Mouse (Mus musculus): ENCODE data around the gene Foxp2. TPM values are rescaled to one million over a fixed set of nuclear protein-coding genes. Genes with fewer than 3 reads are reported as not detected.

Foxp2 gene
- total RNA-seq, 2 experiments from 2014 or later, result 7.4 to 9.4 TPM

GRCm38 (mm10) chr6:15063246-15063645 is 162.1 kb downstream of the Foxp2 start:
- DNase-seq (ENCODE audit: low spot score in 2 of 2), result no peak

DNA sequence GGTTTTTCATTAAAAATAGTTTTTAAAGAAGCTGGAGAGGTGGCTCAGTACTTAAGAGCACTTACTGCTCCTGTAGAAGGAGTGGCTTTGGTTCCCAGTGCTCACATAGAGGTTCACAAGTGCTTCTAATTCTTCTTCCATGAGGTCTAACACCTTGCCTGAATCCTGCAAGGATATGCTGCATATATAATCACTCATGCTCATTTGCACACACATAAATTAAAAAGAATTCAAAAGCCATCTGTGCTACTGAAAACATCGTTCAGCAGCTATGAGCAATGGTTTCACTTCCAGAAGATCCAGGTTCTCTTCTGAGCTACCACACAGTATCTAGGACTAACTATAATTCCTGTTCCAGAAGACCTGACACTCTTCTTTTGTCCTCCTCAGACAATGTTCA is 200.4 kb downstream of the Foxp2 start:
- no peak for DNase-seq (ENCODE audit: low spot score in 2 of 2)

- no peak for DNase-seq (ENCODE audit: low spot score in 2 of 2)
Observed at GRCm38 (mm10) chr6:15120916-15121315, 219.8 kb downstream of the Foxp2 start.

DNA sequence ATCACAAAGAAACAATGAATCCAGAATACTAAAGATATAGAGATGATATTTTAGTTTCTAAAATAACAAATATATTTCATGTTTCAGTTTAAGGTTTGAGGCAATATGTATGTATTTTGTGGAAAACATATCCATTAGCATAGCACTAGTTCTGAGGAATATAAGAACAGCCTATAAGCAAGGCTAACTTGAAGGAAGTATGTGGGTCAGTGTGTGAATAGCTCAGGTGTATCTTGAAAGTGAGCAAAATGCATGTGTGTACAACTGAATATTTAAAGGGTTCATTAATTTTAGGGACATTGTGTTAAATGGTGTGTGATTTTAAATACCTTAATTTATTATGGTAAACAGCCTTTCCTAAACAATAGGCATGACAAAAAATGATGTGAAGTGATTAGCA is 220.2 kb downstream of the Foxp2 start:
- DNase-seq (ENCODE audit: low spot score in 2 of 2), result no peak

DNA sequence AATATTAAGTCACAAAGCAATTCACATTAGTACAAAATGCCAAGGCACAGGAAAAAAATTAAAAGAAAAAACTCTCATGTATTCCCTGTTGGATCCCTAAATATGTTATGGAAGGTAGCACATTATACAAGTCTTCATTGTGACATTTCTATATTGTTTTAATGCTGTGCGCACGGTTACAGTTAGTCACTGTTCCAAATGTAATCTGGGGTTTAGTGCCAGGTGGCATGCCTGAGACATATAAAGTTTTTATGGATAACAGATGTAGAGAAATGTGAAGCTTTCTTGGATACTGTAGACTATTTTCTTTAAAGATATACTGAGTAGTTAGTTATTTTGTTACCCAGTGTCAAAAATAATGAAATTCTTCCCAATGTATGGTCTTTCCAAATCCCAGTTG is 229.0 kb downstream of the Foxp2 start:
- DNase-seq (ENCODE audit: low spot score in 2 of 2), result no peak

DNA sequence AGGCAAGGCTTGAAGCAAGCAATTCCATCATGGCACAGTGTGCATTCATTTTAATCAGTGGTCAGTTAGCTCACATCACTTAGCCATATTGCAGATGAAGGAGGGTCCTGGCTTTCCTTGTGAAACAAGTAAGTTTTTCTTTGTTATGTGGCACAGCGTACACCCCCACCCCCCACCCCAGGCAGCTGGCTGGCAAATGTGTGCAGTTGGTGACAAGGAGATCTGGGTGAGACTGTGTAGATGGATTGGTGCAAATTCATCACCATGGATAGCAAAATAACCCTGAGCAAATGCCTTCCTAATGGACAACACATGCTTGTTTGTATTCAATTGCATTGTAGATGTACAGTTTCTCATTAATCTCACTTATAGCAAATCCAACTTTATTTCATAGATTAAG is 240.9 kb downstream of the Foxp2 start:
- DNase-seq (ENCODE audit: low spot score in 2 of 2), result no peak

- DNase-seq (ENCODE audit: low spot score in 2 of 2), result no peak
Observed at GRCm38 (mm10) chr6:15151619-15152018, 250.5 kb downstream of the Foxp2 start.

GRCm38 (mm10) chr6:15163508-15164053 is 262.4 kb downstream of the Foxp2 start:
- DNase-seq (ENCODE audit: low spot score in 2 of 2), result no peak

- no peak for DNase-seq (ENCODE audit: low spot score in 2 of 2)
Observed at GRCm38 (mm10) chr6:15176754-15177153, 275.6 kb downstream of the Foxp2 start.

- DNase-seq (ENCODE audit: low spot score in 2 of 2), result no peak
Observed at GRCm38 (mm10) chr6:15192877-15193276, 291.7 kb downstream of the Foxp2 start.

DNA sequence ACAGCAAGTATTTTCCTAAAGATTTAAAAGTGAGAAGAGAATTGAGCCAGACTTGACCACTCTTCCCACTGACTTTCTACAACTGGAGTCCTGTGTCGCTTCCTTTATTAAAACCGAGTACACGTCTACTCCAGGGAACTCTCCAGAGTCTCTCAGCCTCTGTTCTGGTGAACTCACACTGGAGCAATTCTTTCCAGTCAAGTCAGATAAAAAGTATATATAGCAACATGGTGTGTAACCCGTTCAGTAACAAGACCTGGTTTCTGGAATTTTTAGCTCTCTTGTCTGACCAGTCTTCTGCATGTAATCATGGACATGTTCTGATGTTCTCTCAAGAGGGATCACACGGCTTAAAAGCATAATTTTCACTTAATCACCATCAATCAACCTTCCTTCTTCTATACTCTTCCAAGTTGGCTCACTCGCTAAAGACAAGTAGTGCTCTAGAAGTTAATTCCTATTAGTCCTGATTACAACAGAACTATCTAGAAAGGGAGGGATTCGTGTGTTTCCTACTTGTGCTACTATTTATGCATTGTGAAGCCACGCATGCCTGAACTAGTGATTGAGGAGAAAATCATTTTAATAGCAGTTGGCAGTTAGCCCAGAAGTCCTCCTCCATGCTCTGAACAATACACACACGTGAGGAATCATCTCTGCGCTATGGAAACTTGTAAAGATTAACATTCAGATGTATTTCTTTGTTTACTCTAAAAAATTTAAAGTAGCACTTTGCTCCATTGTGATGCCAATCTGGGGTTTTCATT is 341.2 kb downstream of the Foxp2 start:
- no peak for DNase-seq (ENCODE audit: low spot score in 2 of 2)

GRCm38 (mm10) chr6:15257393-15257792 is 356.2 kb downstream of the Foxp2 start:
- DNase-seq (ENCODE audit: low spot score in 2 of 2), result no peak

DNA sequence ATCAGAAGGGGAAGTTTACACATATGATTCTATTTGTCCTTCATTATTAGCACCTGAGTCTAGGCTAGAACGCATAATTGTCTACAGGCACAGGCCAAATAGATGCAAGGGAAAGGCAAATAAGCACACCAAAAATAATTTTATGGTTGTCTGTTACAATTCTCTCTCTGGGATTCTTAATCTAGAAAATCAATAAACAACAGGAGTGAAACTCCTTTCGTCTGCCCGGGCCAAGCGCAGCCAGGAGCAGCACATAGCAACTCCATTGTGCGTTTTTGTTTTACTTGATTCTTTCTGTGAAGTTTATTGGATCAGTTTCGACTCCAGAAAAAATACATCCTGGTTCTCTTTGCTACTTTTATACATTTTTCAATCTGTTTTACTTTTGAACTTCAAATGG is 356.7 kb downstream of the Foxp2 start:
- no peak for DNase-seq (ENCODE audit: low spot score in 2 of 2)

DNA sequence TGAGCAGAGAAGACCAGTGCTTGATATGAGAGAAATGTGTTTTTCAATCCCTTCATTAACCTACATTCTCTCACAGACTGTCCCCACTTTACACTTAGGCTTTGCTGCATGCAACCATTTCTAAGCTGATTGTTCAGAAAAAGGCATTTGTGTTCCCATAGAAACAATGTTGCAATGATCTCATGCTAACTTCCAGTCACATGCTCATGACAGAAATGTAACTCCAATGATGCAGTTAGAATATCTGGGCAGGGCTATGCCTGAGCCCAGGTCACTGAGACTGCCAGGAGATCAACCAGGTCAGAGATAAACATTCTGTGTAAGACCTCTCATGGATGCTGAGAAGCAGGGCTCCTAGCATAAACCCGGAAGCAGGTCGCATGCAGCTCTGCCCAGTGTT is 367.0 kb downstream of the Foxp2 start:
- no peak for DNase-seq (ENCODE audit: low spot score in 2 of 2)

DNA sequence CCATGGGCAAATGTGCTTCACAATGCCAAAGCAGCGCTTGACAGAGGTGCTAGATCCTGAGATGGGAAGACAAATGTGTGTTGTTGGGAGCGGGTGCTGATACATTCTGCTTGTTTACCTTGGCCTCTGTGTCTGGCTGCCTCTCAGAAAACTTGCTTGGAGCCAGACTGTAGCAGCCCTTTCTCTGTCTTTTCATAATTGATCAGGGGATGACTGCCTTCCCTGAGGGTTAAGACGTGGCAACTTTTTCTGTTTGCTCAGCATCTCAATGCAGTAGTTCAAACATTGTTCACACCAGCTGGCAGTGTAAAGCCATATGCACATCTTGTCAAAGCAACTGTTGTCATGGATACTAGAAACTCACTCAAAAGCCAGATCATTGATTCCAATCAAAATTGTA is 384.1 kb downstream of the Foxp2 start:
- DNase-seq (ENCODE audit: low spot score in 2 of 2), result no peak

GRCm38 (mm10) chr6:15294081-15294480 is 392.9 kb downstream of the Foxp2 start:
- no peak for DNase-seq (ENCODE audit: low spot score in 2 of 2)

GRCm38 (mm10) chr6:15299279-15299678 is 398.1 kb downstream of the Foxp2 start:
- no peak for DNase-seq (ENCODE audit: low spot score in 2 of 2)

- DNase-seq (ENCODE audit: low spot score in 2 of 2), result no peak
Observed at GRCm38 (mm10) chr6:15310671-15311070, 409.5 kb downstream of the Foxp2 start.

DNA sequence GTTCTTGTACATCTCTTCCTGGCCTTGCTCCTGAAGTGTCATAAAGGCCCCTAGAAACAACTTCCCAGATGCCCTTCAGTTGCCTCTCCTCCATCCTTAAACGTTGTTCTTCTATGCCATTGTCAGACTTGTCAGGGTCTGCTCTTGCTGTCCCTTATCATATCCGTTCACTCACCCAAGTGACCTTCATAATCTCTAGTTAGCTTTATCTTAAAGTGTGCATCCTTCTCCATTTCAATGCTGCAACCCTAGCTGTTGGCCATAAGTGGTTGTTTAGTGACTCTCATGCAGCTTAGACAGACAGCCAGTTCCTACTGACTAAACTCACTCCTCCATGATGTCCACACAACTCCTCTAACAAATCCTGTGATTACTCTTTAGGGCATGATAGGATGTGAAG is 415.8 kb downstream of the Foxp2 start:
- DNase-seq (ENCODE audit: low spot score in 2 of 2), result no peak

DNA sequence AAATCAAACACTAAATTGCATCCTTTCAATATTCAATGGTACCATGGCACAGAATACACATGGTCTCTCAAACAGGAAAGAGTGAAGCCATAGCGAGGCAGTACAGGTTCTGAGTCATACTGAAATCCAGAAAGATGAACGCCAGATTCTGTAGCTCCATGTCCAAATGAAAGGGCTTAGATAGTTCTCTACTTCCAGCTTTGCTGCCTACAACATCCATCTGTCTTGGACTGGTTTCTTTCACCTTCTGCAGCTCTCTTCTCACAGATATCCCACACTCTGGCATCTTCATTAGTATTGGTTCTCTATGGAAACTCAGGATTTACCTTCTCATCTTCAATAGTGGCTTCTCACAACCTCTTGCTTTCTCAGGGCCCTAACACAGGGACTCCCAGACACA is 417.2 kb downstream of the Foxp2 start:
- DNase-seq (ENCODE audit: low spot score in 2 of 2), result no peak

DNA sequence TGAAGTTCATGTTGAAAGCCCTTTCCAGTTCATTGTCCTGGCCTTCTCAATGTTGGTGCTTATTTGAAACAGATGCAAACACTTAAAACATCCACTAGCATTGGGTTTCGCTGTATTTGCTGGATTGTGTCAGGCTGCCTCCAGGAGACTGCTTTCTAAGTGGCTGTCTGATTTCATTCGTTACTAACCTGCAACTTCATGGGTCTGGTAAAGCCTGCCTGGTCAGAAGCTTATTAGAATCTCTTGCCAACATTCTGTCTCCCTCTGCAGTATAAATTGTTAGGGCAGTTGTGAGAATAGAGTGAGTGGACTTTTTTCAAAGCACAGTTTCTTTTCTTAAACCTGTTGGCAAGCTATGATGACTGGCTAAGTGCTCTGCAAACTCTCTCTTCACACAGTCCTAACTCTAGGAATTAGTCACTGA is 420.4 kb downstream of the Foxp2 start:
- DNase-seq (ENCODE audit: low spot score in 2 of 2), result no peak

- no peak for DNase-seq (ENCODE audit: low spot score in 2 of 2)
Observed at GRCm38 (mm10) chr6:15323099-15323498, 421.9 kb downstream of the Foxp2 start.

GRCm38 (mm10) chr6:15347705-15348104 is 446.6 kb downstream of the Foxp2 start:
- no peak for DNase-seq (ENCODE audit: low spot score in 2 of 2)
